Mouse (Mus musculus) limb, embryonic 13.5 days (tissue): ENCODE measurements around the gene Cradd. TPM values are rescaled to one million over a fixed set of nuclear protein-coding genes. Genes with fewer than 3 reads are reported as not detected.
A peak's percentile ranks its signal among the peaks of the same experiment; 100 is the strongest.

Source experiments
- ATAC-seq: fragments of 200-750 bp; cut with Nextera tagmentation; 2 replicates; pipeline ENCODE4 v1.8.0; 2017; ENCODE audit warnings: low read depth, moderate number of reproducible peaks, moderate TSS enrichment; ENCODE audit not compliant: low FRiP score
- H3K27ac ChIP-seq: fragments of 300-500 bp; sonication (generic); 2 replicates; pipeline ENCODE4 v1.5.1; 2015; ENCODE audit warnings: inconsistent platforms, mild to moderate bottlenecking, moderate library complexity
- H3K27me3 ChIP-seq: fragments of 300-500 bp; sonication (generic); 2 replicates; pipeline ENCODE4 v1.6.1; 2015; ENCODE audit warnings: mild to moderate bottlenecking, inconsistent platforms
- H3K36me3 ChIP-seq: fragments of 300-500 bp; sonication (generic); 2 replicates; pipeline ENCODE4 v1.6.1; 2015; ENCODE audit warnings: inconsistent platforms, mild to moderate bottlenecking, moderate library complexity
- H3K4me1 ChIP-seq: fragments of 300-500 bp; sonication (generic); 2 replicates; pipeline ENCODE4 v1.6.1; 2015; ENCODE audit warnings: inconsistent platforms
- H3K4me2 ChIP-seq: fragments of 300-500 bp; sonication (generic); replicated peaks from 2 replicates; pipeline ENCODE4 v1.6.1; 2015; ENCODE audit warnings: inconsistent platforms, mild to moderate bottlenecking, moderate library complexity
- H3K4me3 ChIP-seq: fragments of 300-500 bp; sonication (generic); 2 replicates; pipeline ENCODE4 v1.5.1; 2015; ENCODE audit warnings: moderate library complexity, mild to moderate bottlenecking, inconsistent platforms
- H3K9ac ChIP-seq: fragments of 300-500 bp; sonication (generic); 2 replicates; pipeline ENCODE4 v1.6.1; 2015; ENCODE audit warnings: mild to moderate bottlenecking, inconsistent platforms
- H3K9me3 ChIP-seq: fragments of 300-500 bp; sonication (generic); 2 replicates; pipeline ENCODE4 v1.6.1; 2016; ENCODE audit warnings: inconsistent platforms
- WGBS: fragments of 180-500 bp; shearing (Covaris S2); methylation state at CpG from one replicate; pipeline ENCODE4 v1.1.7; 2015; 5-methylcytosine and 5-hydroxymethylcytosine counted together
- polyA plus RNA-seq: library from polyadenylated mRNA; unstranded; fragments of >200 nt; fragmentation: Nextera tagmentation; extraction: Ambion mirVana; gene quantifications from 2 replicates; pipeline ENCODE4 v1.2.1, GENCODE M21; 2015

Gene Cradd
- polyA plus RNA-seq, 1 experiment from 2014 or later = 11.4 TPM

GRCm38 (mm10) chr10:95182405-95182804 is 141.5 kb downstream of the Cradd start:
- H3K9me3 ChIP-seq = 0 out of 2 replicates have a peak, but pooled peaks cover 4% of the 10 kb centered on the region
- H3K4me2 ChIP-seq = no peak overlapping the region
- peaks cover 3% of the 10 kb centered on the region; the same call in 1 of the 2 replicates for H3K27me3 ChIP-seq
- H3K36me3 ChIP-seq = no peaks in the 10 kb centered on the region
- 68% methylated on average over 4 of the region's 4 CpGs for WGBS
- H3K4me3 ChIP-seq = no peak overlapping the region
- no peak overlapping the region for H3K9ac ChIP-seq
- no peak for ATAC-seq
- no peak overlapping the region for H3K27ac ChIP-seq
- peaks cover 18% of the 10 kb centered on the region for H3K4me1 ChIP-seq

GRCm38 (mm10) chr10:95181553-95181952 is 142.4 kb downstream of the Cradd start:
- H3K4me2 ChIP-seq = peak overlapping the region; percentile 14; the same call in 1 of the 2 replicates
- no peak overlapping the region for H3K9ac ChIP-seq
- peak; percentile 48; the same call in 1 of the 2 replicates for ATAC-seq
- no peak overlapping the region for H3K27ac ChIP-seq
- no peak overlapping the region for H3K4me3 ChIP-seq
- peaks cover 3% of the 10 kb centered on the region; the same call in 1 of the 2 replicates for H3K27me3 ChIP-seq
- H3K4me1 ChIP-seq = peaks cover 18% of the 10 kb centered on the region
- WGBS = 55% methylated on average over 10 of the region's 10 CpGs
- 0 out of 2 replicates have a peak, but pooled peaks cover 4% of the 10 kb centered on the region for H3K9me3 ChIP-seq
- no peaks in the 10 kb centered on the region for H3K36me3 ChIP-seq

GRCm38 (mm10) chr10:95180900-95181299 is 143.0 kb downstream of the Cradd start:
- H3K4me2 ChIP-seq = no peak overlapping the region
- H3K36me3 ChIP-seq = no peaks in the 10 kb centered on the region
- no peak overlapping the region for H3K4me3 ChIP-seq
- peaks cover 18% of the 10 kb centered on the region for H3K4me1 ChIP-seq
- no peak overlapping the region for H3K27ac ChIP-seq
- ATAC-seq = no peak
- H3K9me3 ChIP-seq = 0 out of 2 replicates have a peak, but pooled peaks cover 4% of the 10 kb centered on the region
- 86% methylated on average over 3 of the region's 3 CpGs for WGBS
- H3K27me3 ChIP-seq = peaks cover 3% of the 10 kb centered on the region; the same call in 1 of the 2 replicates
- H3K9ac ChIP-seq = no peak overlapping the region

DNA sequence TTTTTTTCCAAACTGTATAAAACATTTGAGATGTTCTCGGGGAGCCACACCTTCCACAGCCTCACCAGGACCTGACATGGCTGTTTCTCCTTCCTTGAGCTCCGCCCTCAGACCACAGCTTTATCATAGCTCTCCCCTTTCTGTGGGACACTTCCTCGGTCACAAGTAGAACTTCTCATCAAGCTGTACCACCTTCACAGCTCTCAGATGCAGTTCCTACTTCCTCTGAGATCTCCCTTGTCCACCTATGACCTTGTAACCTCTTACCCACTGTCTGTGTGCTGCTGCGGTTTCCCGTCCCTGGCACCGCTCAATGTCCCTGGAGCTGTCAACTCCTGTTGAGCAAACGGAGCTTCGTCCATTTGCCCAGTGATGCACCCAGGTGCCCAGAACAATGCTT is 143.8 kb downstream of the Cradd start:
- WGBS = 85% methylated on average over 8 of the region's 8 CpGs
- ATAC-seq = no peak
- Histone ChIP-seq H3K9ac (no peak overlapping the region), H3K4me1 (peaks cover 23% of the 10 kb centered on the region), H3K4me2 (no peak overlapping the region), H3K9me3 (no peaks in the 10 kb centered on the region), H3K27me3 (peaks cover 3% of the 10 kb centered on the region; the same call in 1 of the 2 replicates), H3K36me3 (no peaks in the 10 kb centered on the region), H3K4me3 (no peak overlapping the region), H3K27ac (no peak overlapping the region)

- Histone ChIP-seq H3K9ac (no peak overlapping the region), H3K36me3 (no peaks in the 10 kb centered on the region), H3K4me2 (no peak overlapping the region), H3K27me3 (peaks cover 7% of the 10 kb centered on the region; the same call in 1 of the 2 replicates), H3K4me3 (no peak overlapping the region), H3K27ac (no peak overlapping the region), H3K4me1 (peaks cover 16% of the 10 kb centered on the region), H3K9me3 (no peaks in the 10 kb centered on the region)
- WGBS = 80% methylated on average over 4 of the region's 4 CpGs
- ATAC-seq = no peak
Observed at GRCm38 (mm10) chr10:95178785-95179184, 145.1 kb downstream of the Cradd start.

DNA sequence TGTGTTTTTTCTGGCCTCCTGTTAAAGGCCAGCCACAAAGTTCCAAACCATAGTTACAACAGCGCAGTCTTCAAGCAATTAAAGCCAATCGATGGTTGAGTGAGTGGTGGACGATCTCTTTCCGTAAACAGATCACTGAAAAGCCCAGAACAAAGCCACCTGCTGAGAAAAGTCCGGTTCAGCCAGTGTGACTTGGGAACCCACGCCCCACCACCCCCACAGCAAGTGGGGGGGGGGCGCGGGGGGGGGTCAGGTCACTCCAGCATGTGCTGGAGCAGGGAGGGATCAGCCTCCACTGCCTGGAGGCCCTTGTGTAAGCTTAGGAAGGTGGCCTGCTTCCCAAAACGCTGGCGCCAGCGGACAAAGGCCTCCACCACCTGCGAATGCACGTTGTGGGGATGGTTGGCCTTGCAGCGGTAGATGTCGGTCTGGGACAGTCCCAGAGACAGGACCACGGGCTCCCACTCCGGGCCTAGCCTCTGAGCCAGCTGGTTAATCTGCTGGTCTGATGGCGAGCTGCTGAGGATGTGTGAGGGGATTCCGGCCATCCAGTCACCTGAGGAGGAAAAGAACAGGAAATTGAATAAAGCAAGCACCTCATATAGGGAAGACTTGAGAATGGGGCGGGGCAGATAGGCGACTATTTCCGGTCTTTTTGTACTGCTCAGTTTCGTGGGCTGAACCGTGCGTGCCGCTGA is 148.4 kb downstream of the Cradd start:
- 48% methylated on average over 25 of the region's 26 CpGs for WGBS
- Histone ChIP-seq H3K4me2 (no peak overlapping the region), H3K4me3 (no peak overlapping the region), H3K27ac (no peak overlapping the region), H3K27me3 (peaks cover 11% of the 10 kb centered on the region; the same call in 1 of the 2 replicates), H3K36me3 (no peaks in the 10 kb centered on the region), H3K9ac (no peak overlapping the region), H3K9me3 (no peaks in the 10 kb centered on the region), H3K4me1 (peaks cover 15% of the 10 kb centered on the region)
- ATAC-seq = no peak

DNA sequence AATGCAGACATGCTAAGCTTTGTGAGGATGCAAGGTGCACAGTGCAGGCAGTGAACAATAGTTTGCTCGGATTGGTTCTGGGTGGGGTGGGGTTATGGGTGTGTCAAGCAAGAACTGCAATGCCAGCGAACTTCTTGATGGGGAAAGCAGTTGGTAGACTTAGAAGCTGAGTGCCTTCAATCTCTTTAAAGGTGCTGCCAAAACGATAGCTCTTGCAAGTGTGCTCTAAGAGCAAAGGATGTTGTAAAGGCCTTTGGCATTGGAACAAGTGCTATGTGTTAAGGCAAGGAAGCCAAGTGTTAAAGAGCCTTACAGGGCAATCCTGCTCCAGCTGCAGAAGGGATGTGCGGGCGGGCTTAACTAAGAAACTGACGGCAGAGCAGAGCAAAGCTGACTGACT is 149.7 kb downstream of the Cradd start:
- Histone ChIP-seq H3K36me3 (no peaks in the 10 kb centered on the region), H3K9ac (no peak overlapping the region), H3K27ac (no peak overlapping the region), H3K4me1 (peaks cover 15% of the 10 kb centered on the region), H3K4me2 (no peak overlapping the region), H3K4me3 (no peak overlapping the region), H3K9me3 (no peaks in the 10 kb centered on the region), H3K27me3 (peaks cover 11% of the 10 kb centered on the region; the same call in 1 of the 2 replicates)
- no peak for ATAC-seq
- WGBS = 70% methylated on average over 6 of the region's 6 CpGs

GRCm38 (mm10) chr10:95170721-95171354 is 153.1 kb downstream of the Cradd start:
- Histone ChIP-seq H3K9ac (no peak overlapping the region), H3K9me3 (peaks cover 3% of the 10 kb centered on the region; the same call in 1 of the 2 replicates), H3K27me3 (peaks cover 8% of the 10 kb centered on the region; the same call in 1 of the 2 replicates), H3K27ac (no peak overlapping the region), H3K4me3 (no peak overlapping the region), H3K4me2 (no peak overlapping the region), H3K4me1 (peaks cover 15% of the 10 kb centered on the region), H3K36me3 (no peaks in the 10 kb centered on the region)
- WGBS = 65% methylated on average over 9 of the region's 9 CpGs
- ATAC-seq = no peak

DNA sequence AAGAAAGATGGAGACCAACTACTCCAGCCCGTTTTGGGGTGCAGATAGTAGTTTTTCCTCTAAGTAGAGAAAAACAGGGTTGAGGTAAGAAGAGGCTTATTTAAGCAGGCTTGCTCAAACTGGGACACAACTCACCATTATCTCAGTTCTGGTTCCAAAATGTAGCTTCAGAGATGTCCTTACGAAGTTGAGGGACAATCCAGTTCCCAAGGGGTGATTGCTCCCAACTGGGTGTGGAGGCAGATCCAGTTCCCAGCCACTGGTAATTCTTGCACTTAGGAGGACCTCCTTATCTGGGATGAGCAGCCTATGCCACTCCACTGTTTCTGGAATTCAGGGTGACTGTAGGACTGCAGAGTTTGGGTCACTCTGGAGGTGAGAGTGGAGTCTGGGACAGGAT is 159.0 kb downstream of the Cradd start:
- ATAC-seq = no peak

DNA sequence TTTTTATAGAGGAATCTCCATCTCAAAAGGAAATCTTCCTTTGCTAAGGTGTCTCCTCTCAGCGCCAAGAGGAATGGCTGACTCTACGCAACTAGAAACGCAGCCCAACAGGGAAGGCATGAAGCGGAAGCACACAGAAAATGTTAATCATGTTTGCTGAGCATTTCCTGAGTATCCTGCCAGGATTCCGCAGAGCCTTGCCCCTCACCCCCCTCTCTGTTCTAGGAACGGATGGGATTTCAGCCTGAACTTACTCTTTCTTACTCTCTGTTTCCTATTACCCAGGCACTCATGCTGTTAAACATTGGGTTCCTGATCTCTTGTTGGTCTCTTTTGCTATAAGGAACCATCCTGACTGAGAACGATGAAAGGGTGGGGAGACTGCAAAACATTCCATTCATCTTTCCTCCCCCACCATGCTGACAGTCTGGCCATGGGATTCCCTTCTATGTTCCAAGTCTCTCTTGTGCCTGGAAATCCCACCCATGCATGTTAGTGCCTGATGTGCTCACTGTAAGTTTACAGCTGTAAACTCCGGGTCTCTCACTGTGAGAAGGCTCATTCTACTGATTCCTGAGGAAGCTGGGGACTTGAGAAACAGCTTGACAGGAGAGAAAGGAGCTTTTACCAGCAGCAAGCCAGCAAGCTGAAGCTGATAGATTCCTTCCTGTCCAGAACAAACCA is 161.1 kb downstream of the Cradd start:
- H3K27me3 ChIP-seq = 0 out of 2 replicates have a peak, but pooled peaks cover 2% of the 10 kb centered on the region
- H3K9me3 ChIP-seq = peaks cover 3% of the 10 kb centered on the region; the same call in 1 of the 2 replicates
- H3K4me1 ChIP-seq = peaks cover 12% of the 10 kb centered on the region
- no peak overlapping the region for H3K4me2 ChIP-seq
- H3K27ac ChIP-seq = peak overlapping the region; percentile 33; the same call in 1 of the 2 replicates
- H3K36me3 ChIP-seq = no peaks in the 10 kb centered on the region
- 44% methylated on average over 8 of the region's 8 CpGs for WGBS
- no peak overlapping the region for H3K9ac ChIP-seq
- H3K4me3 ChIP-seq = no peak overlapping the region
- no peak; the same call in 1 of the 2 replicates for ATAC-seq

More for the DNA sequence above, 159.0 kb downstream of the Cradd start:
- Histone ChIP-seq H3K27me3 (no peaks in the 10 kb centered on the region), H3K4me1 (peaks cover 12% of the 10 kb centered on the region), H3K4me3 (no peak overlapping the region), H3K27ac (no peak overlapping the region), H3K36me3 (no peaks in the 10 kb centered on the region), H3K9ac (no peak overlapping the region), H3K9me3 (peaks cover 3% of the 10 kb centered on the region; the same call in 1 of the 2 replicates), H3K4me2 (no peak overlapping the region)
- WGBS = 79% methylated on average over 2 of the region's 2 CpGs

DNA sequence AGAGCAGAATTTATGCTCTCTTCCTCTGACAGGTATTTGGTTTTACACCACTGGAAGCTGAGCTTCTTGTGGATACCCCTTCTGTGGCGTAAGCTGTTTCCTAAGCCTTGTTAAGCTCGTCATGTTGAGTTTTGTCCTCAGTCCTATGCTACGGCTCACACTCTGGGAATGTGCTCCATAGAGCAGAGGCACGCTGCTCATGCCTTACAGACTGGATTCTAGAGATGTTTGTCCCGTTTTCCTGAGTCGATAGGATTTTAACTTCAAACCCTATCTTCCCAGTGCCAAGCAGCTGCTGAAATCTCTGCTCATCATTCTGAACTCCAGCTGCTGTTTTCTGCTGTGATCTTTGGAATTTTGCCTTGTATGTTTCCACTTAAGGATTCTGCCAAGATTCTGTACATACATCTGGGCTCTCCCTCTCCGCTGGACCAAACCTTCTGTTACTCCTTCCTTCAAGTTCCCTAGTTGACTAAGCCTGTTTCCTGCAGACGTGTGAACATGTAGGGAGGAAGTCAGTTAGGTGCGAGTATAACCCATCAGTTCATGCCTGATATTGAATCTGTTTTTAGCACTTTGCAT is 164.2 kb downstream of the Cradd start:
- Histone ChIP-seq H3K4me2 (no peak overlapping the region), H3K9ac (no peak overlapping the region), H3K36me3 (no peaks in the 10 kb centered on the region), H3K9me3 (no peaks in the 10 kb centered on the region), H3K4me1 (peaks cover 15% of the 10 kb centered on the region), H3K27me3 (0 out of 2 replicates have a peak, but pooled peaks cover 2% of the 10 kb centered on the region), H3K4me3 (no peak overlapping the region), H3K27ac (no peak overlapping the region)
- WGBS = 57% methylated on average over 9 of the region's 9 CpGs
- no peak for ATAC-seq
